Mouse (Mus musculus) brown adipose tissue, adult 24 weeks (tissue): ENCODE measurements around the gene Spdye4b. TPM values are rescaled to one million over a fixed set of nuclear protein-coding genes. Genes with fewer than 3 reads are reported as not detected.
"Not testable (repeated sequence)": the region's sequence is repeated elsewhere in the genome, so short reads cannot be mapped to it uniquely, and the experiment has no call there.

Source experiments
- H3K27ac ChIP-seq: fragments of 200-500 bp; replicated peaks from 2 replicates; pipeline ENCODE4 v1.5.1; 2012; ENCODE audit warnings: low read depth, mild to moderate bottlenecking, low read length
- H3K4me1 ChIP-seq: fragments of 200-500 bp; 2 replicates; pipeline ENCODE4 v1.6.1; 2012; ENCODE audit warnings: low read length, mixed read lengths; ENCODE audit not compliant: control insufficient read depth, insufficient read depth, insufficient read length
- H3K4me3 ChIP-seq: fragments of 200-500 bp; 2 replicates; pipeline ENCODE4 v1.5.1; 2012; ENCODE audit warnings: low read depth, mild to moderate bottlenecking, low read length, moderate library complexity; ENCODE audit not compliant: insufficient read depth
- polyA plus RNA-seq: library from polyadenylated mRNA; stranded (reverse); fragments of >200 nt; gene quantifications from 2 replicates; pipeline ENCODE4 v1.2.4, GENCODE M21; 2012; ENCODE audit not compliant: missing spikeins, insufficient read depth, insufficient read length

Gene Spdye4b
- polyA plus RNA-seq, 1 experiment, result not detected

- H3K27ac ChIP-seq, result no peak overlapping the region
- no peaks in the 10 kb centered on the region; the same call in 1 of the 2 replicates for H3K4me1 ChIP-seq
- no peak overlapping the region for H3K4me3 ChIP-seq
Observed at GRCm38 (mm10) chr5:143179179-143179578, 1.6 kb upstream of the Spdye4b start.

- H3K4me1 ChIP-seq, H3K27ac ChIP-seq, H3K4me3 ChIP-seq: not testable (repeated sequence)
Observed at GRCm38 (mm10) chr5:143188014-143188413, 7.2 kb downstream of the Spdye4b start.

GRCm38 (mm10) chr5:143192806-143193205 is 12.0 kb downstream of the Spdye4b start:
- Histone ChIP-seq H3K4me3 (no peak overlapping the region), H3K27ac (no peak overlapping the region), H3K4me1 (no peaks in the 10 kb centered on the region)

GRCm38 (mm10) chr5:143194747-143195146 is 13.9 kb downstream of the Spdye4b start:
- H3K4me1 ChIP-seq, H3K4me3 ChIP-seq, H3K27ac ChIP-seq: not testable (repeated sequence)

GRCm38 (mm10) chr5:143195166-143195565 is 14.3 kb downstream of the Spdye4b start:
- H3K4me3 ChIP-seq, result no peak overlapping the region
- no peak overlapping the region for H3K27ac ChIP-seq
- no peaks in the 10 kb centered on the region for H3K4me1 ChIP-seq

GRCm38 (mm10) chr5:143196506-143196905 is 15.7 kb downstream of the Spdye4b start:
- Histone ChIP-seq H3K4me3 (no peak overlapping the region), H3K4me1 (no peaks in the 10 kb centered on the region), H3K27ac (no peak overlapping the region)

- no peak overlapping the region for H3K4me3 ChIP-seq
- no peaks in the 10 kb centered on the region for H3K4me1 ChIP-seq
- H3K27ac ChIP-seq, result no peak overlapping the region
Observed at GRCm38 (mm10) chr5:143205015-143205414, 24.2 kb downstream of the Spdye4b start.

- H3K4me3 ChIP-seq, result no peak overlapping the region
Observed at GRCm38 (mm10) chr5:143213832-143214231, 33.0 kb downstream of the Spdye4b start.

GRCm38 (mm10) chr5:143220996-143221395 is 40.2 kb downstream of the Spdye4b start:
- Histone ChIP-seq H3K4me3 (no peak overlapping the region), H3K4me1 (no peaks in the 10 kb centered on the region)

More at GRCm38 (mm10) chr5:143213832-143214231, 33.0 kb downstream of the Spdye4b start:
- Histone ChIP-seq H3K4me1 (no peaks in the 10 kb centered on the region), H3K27ac (no peak overlapping the region)

GRCm38 (mm10) chr5:143222287-143222686 is 41.5 kb downstream of the Spdye4b start:
- H3K4me1 ChIP-seq, result no peaks in the 10 kb centered on the region
- no peak overlapping the region for H3K4me3 ChIP-seq
- no peak overlapping the region for H3K27ac ChIP-seq

More at GRCm38 (mm10) chr5:143220996-143221395, 40.2 kb downstream of the Spdye4b start:
- H3K27ac ChIP-seq, result no peak overlapping the region

GRCm38 (mm10) chr5:143226790-143227189 is 46.0 kb downstream of the Spdye4b start, which contains the start of gene Spdye4a:
Spdye4a (minus strand) TSS chr5:143226890.
- Histone ChIP-seq H3K4me3 (no peak within 1 kb of the TSS), H3K4me1 (no peaks in the 10 kb centered on the region)

GRCm38 (mm10) chr5:143235028-143235693 is 54.3 kb downstream of the Spdye4b start, which contains the start of gene Zfp12:
Zfp12 (plus strand) TSS chr5:143235163.
- peak within 1 kb of the TSS; percentile 46 for H3K27ac ChIP-seq
- H3K4me1 ChIP-seq, result peaks cover 9% of the 10 kb centered on the region; the same call in 1 of the 2 replicates

More at GRCm38 (mm10) chr5:143226790-143227189, 46.0 kb downstream of the Spdye4b start, which contains the start of gene Spdye4a:
- no peak within 1 kb of the TSS for H3K27ac ChIP-seq

GRCm38 (mm10) chr5:143236036-143236435 is 55.2 kb downstream of the Spdye4b start:
- Histone ChIP-seq H3K4me3 (peak overlapping the region; percentile 76), H3K4me1 (peaks cover 9% of the 10 kb centered on the region; the same call in 1 of the 2 replicates), H3K27ac (no peak overlapping the region)

More at GRCm38 (mm10) chr5:143235028-143235693, 54.3 kb downstream of the Spdye4b start, which contains the start of gene Zfp12:
- H3K4me3 ChIP-seq, result peak within 1 kb of the TSS; percentile 76

GRCm38 (mm10) chr5:143244926-143245325 is 64.1 kb downstream of the Spdye4b start:
- Histone ChIP-seq H3K4me1 (no peaks in the 10 kb centered on the region), H3K4me3 (no peak overlapping the region), H3K27ac (no peak overlapping the region)

GRCm38 (mm10) chr5:143252039-143252438 is 71.2 kb downstream of the Spdye4b start:
- Histone ChIP-seq H3K4me3 (no peak overlapping the region), H3K4me1 (no peaks in the 10 kb centered on the region), H3K27ac (no peak overlapping the region)

GRCm38 (mm10) chr5:143252791-143253185 is 72.0 kb downstream of the Spdye4b start:
- Histone ChIP-seq H3K27ac (no peak overlapping the region), H3K4me3 (no peak overlapping the region), H3K4me1 (no peaks in the 10 kb centered on the region)
